Mouse (Mus musculus) mammary gland, adult 2 months (tissue): ENCODE results near the gene Nat8f1. TPM values are rescaled to one million over a fixed set of nuclear protein-coding genes. Genes with fewer than 3 reads are reported as not detected.

Source experiments
- polyA plus RNA-seq: library from polyadenylated mRNA; depleted of rRNA; stranded (reverse); fragments of >200 nt; gene quantifications from 2 replicates; pipeline ENCODE4 v1.2.3, GENCODE M21; 2012; ENCODE audit warnings: low replicate concordance; rRNA removed

Nat8f1 gene
- 11.1 and 18.2 TPM in 2 replicates for polyA plus RNA-seq

GRCm38 (mm10) chr6:85915539-85916513, at the start of gene Nat8f1:
TSS of gene Nat8f1 (minus strand) at chr6:85915687.

GRCm38 (mm10) chr6:85961101-85962091, 45.9 kb upstream of the Nat8f1 start, which contains the start of gene Dusp11:
TSS of gene Dusp11 (minus strand) at chr6:85961667.

GRCm38 (mm10) chr6:85911587-85911986, 3.9 kb downstream of the Nat8f1 start, which contains the start of gene Tprkb:
TSS of gene Tprkb (plus strand) at chr6:85911865.

GRCm38 (mm10) chr6:85904642-85905061, 10.8 kb downstream of the Nat8f1 start, which contains the start of gene Nat8f4:
TSS of gene Nat8f4 (minus strand) at chr6:85904884.

GRCm38 (mm10) chr6:85869006-85869405, 46.5 kb downstream of the Nat8f1 start, which contains the start of gene Nat8f2:
TSS of gene Nat8f2 (minus strand) at chr6:85869158.

Other genes starting within 250 kb of the Nat8f1 start
- 1.2 and 3.3 TPM in 2 replicates for gene Nat8f7, start 202.5 kb downstream of the Nat8f1 start, polyA plus RNA-seq
- gene Nat8f3, start 149.9 kb downstream of the Nat8f1 start, polyA plus RNA-seq, result 1.1 and 3.3 TPM in 2 replicates
- gene Nat8f6, start 94.7 kb downstream of the Nat8f1 start, polyA plus RNA-seq, result 0.98 and 1.8 TPM in 2 replicates
- gene Nat8f5, start 94.7 kb downstream of the Nat8f1 start, polyA plus RNA-seq, result 0.40 TPM in 1 of 2 replicates, not detected in the other
- gene Nat8, start 83.6 kb downstream of the Nat8f1 start, polyA plus RNA-seq, result 0.43 and 0.75 TPM in 2 replicates
- 0.19 and 0.90 TPM in 2 replicates for gene Nat8f2, start 46.5 kb downstream of the Nat8f1 start, polyA plus RNA-seq
- 1.4 and 3.3 TPM in 2 replicates for gene Nat8f4, start 10.8 kb downstream of the Nat8f1 start, polyA plus RNA-seq
- gene Tprkb, start 3.8 kb downstream of the Nat8f1 start, polyA plus RNA-seq, result 12.6 and 21.7 TPM in 2 replicates
- gene Dusp11, start 46.0 kb upstream of the Nat8f1 start, polyA plus RNA-seq, result 40.1 and 57.4 TPM in 2 replicates
- not detected in 2 replicates for gene Figla, start 100.5 kb upstream of the Nat8f1 start, polyA plus RNA-seq
- 0.18 and 0.29 TPM in 2 replicates for gene Add2, start 113.0 kb upstream of the Nat8f1 start, polyA plus RNA-seq